Mouse (Mus musculus) T-cell, adult 2 months (primary cell): ENCODE measurements at regions not wholly inside any gene's neighbourhood (a gene's known extent, or its start where the extent isn't known, plus 50 kb on each side); places are given as distances from the start of the nearest gene placed in this dataset.
A peak's percentile ranks its signal among the peaks of the same experiment; 100 is the strongest.

Source experiments
- DNase-seq: peaks from one replicate; pipeline ENCODE4 v3.0.0; 2022; ENCODE audit warnings: low spot score

DNA sequence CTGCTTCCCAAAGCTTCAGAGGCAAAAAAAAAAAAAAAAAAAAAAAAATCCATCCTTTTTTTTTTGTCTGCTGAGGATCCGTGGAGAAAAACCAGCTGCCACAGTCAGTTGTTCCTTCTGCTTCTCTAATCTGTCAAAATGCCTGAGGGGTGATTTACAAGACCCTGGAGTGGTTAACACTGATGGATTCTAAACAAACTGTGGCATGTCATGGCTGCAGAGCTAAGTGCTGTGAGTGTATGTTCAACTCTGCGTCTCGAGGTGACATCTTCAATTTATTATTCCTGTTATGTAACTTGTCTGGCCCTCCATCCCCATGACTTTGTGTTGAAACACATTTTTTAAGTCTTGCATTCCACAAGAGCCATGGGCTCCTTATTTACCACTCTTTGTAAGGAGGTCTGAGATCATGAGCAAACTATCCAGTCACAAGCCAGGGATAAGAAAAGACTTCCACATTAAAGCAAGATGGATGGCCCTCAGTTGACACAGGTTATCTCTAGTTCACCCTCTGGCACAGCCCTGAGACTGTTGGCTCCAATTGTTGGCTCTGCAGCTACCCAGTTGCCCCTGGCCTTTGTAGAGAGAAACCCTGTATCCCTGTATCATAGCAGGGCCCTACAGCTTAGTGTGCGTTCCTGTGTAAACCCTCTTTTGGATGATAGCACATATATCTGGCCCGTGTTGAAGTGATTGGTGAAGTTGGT lies 153.6 kb downstream of the Thbs2 start:
- no peak for DNase-seq

DNA sequence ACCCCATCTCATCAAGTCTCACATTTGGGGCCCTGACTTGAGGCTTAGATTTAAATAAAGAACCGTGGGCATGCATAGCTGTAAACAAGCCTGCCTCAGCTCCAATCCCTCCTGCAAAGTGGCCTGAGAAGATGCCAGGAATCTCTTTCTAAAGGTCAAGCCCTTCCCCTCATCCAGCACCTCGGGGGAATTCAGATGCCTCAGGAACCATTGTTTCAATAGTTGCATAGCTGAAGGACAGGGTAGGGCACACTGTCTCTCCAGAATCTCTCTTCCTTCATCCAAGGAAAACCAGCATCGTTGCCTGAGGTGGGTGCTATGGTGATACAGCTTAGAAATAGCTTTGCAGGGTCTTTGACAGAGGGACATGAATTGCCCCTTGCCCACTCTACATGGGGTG lies 154.4 kb downstream of the Thbs2 start:
- no peak for DNase-seq

DNA sequence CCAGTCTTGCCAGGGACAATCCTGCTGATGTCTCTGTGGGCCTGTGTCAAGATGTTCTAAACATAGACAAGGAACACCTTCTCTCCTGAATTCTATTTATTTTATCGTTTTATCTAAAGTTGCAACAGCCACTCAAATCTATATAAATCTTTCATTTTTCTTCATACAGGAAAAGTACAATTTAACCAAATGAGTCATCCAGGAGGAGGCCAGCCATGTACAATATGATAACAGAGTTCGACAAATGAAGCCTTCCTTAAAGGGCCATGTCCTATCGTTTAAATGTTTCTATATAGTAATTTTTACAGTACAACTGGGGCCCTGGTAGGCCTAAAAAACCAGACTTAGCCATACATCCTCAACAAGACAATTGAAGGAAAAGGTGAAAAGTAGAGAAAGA lies 154.8 kb downstream of the Thbs2 start:
- DNase-seq: no peak

GRCm38 (mm10) chr17:14538527-14538926 lies 155.5 kb downstream of the Thbs2 start:
- no peak for DNase-seq

GRCm38 (mm10) chr17:14532979-14533314 lies 161.1 kb downstream of the Thbs2 start:
- no peak for DNase-seq

DNA sequence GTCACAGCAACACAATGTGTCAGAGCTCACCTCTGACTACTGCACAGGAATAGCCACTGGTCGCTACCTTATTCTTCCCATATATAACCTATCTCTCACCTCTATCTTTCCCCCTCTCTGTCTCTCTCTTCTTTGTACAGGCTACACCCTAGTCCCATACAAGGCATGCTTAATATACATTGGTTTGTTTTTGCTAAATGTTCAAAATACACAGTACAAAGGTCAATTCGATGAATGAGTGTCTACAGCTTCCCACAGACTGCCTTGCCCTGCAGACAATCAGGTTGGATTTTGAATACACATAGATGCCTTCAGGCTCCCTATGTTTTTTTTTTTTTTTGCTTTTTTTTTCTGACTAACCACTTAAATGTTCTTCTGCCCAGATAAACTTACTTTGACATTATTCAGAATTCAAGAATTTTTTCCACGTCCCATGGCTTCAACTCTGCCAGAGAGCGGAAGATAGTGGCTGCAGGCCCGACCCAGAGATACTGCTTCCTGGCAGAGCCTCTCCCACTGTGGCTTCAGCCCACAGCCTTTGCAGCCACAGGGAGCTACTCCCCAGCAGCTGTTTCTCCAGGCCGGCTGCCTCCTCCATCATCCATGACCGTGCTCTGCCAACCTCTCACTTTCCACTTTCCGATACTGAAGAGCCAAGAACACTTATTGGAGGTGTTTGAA lies 161.6 kb downstream of the Thbs2 start:
- no peak for DNase-seq

DNA sequence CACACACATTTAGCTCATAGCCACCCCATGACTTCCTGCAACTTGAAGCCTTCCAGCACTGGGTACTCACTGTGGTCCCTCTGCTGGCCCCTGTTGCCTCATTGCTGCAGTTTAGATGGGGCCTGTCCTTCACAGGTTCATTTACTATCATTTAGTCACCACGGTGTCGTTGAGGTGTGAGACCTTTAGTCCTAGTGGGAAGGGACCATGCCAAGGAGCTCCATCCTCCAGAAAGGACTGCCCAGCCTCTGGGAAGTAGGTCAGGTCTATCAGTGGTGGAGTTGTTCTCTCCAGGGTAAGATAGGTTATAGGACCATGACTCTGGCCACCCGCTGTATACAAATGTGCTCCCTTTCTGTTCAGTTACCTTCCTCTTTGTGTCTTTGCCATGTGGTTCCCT lies 162.2 kb downstream of the Thbs2 start:
- no peak for DNase-seq

DNA sequence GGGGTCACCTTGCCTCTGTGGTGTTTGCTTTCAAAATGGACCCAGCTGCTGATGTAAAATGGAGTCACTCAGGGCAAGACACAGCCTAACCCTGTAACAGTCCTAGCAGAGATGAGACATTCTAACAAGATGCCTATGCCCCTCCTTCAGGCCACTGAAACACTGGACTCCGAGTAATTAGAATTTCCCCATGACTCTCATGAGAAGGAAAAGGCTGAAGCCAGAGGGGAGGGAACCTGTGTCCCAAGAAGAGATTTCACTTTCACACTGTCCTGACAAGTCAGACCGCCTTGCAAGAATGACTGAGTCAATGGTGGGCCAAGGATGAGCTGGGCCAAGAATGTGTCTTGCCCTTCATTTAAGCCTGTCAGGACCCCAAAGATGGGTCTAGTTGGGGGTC lies 166.3 kb downstream of the Thbs2 start:
- DNase-seq: no peak

GRCm38 (mm10) chr17:14525255-14525654 lies 168.8 kb downstream of the Thbs2 start:
- DNase-seq: no peak

- DNase-seq: peak; percentile 13
Measured at GRCm38 (mm10) chr17:14524426-14525236, 169.4 kb downstream of the Thbs2 start.

DNA sequence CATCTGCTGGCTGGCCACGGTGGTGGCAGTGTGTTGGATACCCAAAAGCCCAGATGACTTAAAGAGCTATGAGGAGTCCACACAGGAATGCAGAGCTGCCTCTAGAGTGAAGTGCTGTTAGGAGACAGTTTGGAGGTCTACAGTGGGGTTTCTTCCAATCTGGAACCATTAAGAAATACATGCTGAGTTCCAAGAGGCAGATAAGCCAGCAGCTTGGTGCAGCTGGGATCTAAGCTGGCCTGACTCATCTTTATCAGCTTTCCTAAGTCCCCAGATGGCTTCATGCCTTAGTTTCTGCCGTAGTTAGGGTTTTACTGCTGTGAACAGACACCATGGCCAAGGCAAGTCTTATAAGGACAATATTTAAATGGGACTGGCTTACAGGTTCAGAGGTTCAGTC lies 172.0 kb downstream of the Thbs2 start:
- no peak for DNase-seq

DNA sequence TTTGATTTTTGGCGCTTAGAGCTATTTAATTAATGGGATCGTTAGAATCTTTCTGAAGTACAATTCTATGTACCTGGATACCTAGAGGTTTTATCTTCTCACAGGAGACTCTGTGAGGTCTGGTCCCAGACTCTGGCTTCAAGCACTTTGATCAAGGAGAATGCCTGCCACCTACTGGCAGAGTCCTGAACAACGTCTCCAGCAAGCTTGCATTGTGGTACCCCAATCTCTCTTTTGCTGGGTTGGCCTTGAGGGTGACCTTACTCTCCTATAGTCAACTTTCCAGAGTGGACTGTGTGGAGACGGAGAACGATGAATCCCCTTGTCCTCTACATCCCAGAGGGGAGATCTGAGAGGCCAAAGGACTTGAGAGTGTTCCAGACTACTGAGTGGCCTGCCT lies 173.5 kb downstream of the Thbs2 start:
- peak; percentile 4 for DNase-seq

DNA sequence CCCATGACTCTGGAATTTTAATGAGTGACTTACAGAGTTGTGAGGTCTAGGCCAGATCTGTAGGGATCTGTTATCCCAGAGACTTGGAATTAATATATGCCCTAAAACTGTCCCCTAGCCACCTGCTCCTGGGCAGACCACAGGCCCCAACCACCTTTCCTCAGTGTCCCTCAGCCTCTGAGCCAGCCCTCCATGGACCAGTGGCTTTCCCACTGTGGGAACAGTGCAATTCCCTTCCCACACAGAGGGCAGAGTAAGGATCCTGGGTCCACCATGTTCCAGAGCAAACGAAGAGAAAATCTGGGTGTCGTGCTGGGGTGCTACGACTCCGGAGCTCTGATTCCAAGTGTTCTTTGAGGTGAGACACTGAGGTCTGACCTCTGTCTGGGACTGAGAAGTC lies 174.7 kb downstream of the Thbs2 start:
- no peak for DNase-seq

GRCm38 (mm10) chr17:14518216-14518615 lies 175.8 kb downstream of the Thbs2 start:
- DNase-seq: no peak

DNA sequence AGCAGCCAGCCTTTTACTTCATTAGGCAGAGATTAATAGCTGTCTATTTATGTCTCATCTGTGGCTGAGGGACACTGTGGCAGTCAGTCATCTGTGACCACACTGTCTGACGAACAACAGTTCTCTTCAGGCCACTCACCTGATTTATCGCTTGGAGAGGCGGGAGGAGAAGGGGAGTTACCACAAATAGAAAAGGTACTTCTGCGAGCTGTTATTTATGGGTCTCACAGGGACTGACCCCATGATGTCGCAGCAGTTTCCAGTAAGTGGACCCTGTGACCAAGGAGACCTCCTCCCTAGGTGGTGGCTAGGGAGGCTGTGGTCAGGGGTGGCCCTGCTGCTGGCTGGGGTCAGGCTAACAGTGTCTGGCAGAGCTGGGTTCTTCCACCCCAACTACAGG lies 176.7 kb downstream of the Thbs2 start:
- no peak for DNase-seq

GRCm38 (mm10) chr17:14516097-14516496 lies 177.9 kb downstream of the Thbs2 start:
- no peak for DNase-seq

GRCm38 (mm10) chr17:14513454-14513853 lies 180.6 kb downstream of the Thbs2 start:
- DNase-seq: no peak

- DNase-seq: no peak
Measured at GRCm38 (mm10) chr17:14510486-14510885, 183.5 kb downstream of the Thbs2 start.

- no peak for DNase-seq
Measured at GRCm38 (mm10) chr17:14507111-14507510, 186.9 kb downstream of the Thbs2 start.

DNA sequence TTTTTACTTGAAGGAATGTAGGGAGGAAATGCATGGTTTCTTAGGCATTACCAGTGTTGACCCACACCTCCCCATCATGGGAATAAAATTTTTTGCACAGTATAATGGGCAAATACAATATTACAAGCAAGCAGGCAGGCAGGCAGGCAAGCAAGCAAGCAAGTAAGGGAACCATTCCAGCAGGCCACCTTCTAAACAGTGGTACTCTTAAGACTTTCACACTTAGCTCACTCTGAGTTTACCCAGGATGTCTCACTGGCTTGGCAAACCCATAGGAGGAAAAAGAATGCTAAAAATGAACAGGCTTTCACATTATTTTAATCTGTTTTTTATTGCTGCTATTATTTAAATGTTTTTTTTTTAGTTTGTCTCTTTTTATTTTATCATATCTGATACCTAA lies 187.9 kb downstream of the Thbs2 start:
- no peak for DNase-seq

GRCm38 (mm10) chr17:14505415-14505814 lies 188.6 kb downstream of the Thbs2 start:
- DNase-seq: no peak

GRCm38 (mm10) chr17:14503670-14504069 lies 190.4 kb downstream of the Thbs2 start:
- DNase-seq: no peak

DNA sequence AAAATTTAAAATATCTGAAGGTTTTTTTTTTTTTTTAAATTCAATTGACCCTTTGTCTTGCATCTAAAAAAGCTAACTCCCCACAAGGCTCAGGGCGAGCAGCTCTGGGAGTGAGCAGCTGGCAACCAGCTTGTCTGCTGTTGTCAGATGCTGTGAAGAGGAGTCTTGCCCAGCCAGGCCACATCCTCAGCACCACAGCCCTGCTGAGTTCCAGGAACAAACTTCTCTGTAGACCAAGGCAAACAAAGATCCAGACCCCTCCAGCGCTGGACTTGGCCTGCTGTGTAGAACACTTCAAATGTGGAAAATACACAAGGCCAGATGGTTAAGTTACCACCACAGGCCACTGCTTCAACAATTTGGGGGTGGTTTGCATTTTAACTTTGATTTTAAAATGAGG lies 192.7 kb downstream of the Thbs2 start:
- no peak for DNase-seq
